In the genomic region with DNA sequence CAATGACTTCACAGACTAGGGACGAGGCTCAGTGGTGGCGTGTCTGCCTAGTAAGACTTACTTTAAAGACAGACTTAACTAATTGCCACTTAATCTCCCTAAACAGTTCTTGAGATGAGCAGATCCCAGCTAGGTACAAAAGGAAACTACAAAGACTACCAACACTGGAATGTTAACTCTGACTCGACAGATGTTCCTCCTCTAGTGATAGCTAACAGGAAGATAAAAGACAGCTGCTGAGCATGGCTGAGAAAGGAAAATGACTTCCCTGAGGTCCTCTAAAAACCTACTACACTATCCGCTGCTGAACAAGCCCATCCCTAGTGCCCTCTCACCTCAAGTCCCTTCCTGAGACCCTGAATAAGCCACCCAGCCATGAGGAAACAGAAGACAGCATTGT, we compare ENCODE assay signal across 25 mouse cellular contexts. TPM values are rescaled to one million over a fixed set of nuclear protein-coding genes. Genes with fewer than 3 reads are reported as not detected.
A peak's percentile ranks its signal among the peaks of the same experiment; 100 is the strongest.
DNase-seq lines count a peak whose midpoint lies in the region; ATAC-seq and TF ChIP-seq lines count a peak whose summit lies in the region.
"Had no signal": no experiment of that assay in that cellular context is flagged by ENCODE, and none has a peak within 500 bp of the region (broad histone marks: within the 10 kb centered on the region; RNA-seq: fewer than 3 reads in every experiment).

No protein-coding gene starts in this region.

- no peak for ATAC-seq in heart, embryonic 12.5 days (ENCODE audit: insufficient number of reproducible peaks, low FRiP score)
- no peak for ATAC-seq in limb, embryonic 14.5 days (ENCODE audit: low FRiP score, low read depth)
- no peak for ATAC-seq in stomach, embryonic 14.5 days (ENCODE audit: insufficient number of reproducible peaks, insufficient read depth, low FRiP score, low read depth)
- ATAC-seq in stomach, postnatal 0 days (ENCODE audit: low FRiP score, low TSS enrichment), result no peak
- ATAC-seq in stomach, embryonic 16.5 days (ENCODE audit: insufficient read depth, low FRiP score), result no peak
- no peak for ATAC-seq in midbrain, embryonic 14.5 days (ENCODE audit: low FRiP score, low TSS enrichment)

- no peaks in the 10 kb centered on the region for H3K9me3 ChIP-seq in heart, embryonic 12.5 days (replicated peaks)
- H3K9me3 ChIP-seq in limb, embryonic 14.5 days (ENCODE audit: control insufficient read depth, low read length), result no peaks in the 10 kb centered on the region
- no peaks in the 10 kb centered on the region for H3K9me3 ChIP-seq in limb, embryonic 10.5 days (replicated peaks)
- H3K9me3 ChIP-seq in stomach, embryonic 14.5 days (ENCODE audit: control insufficient read depth, low read depth, low read length), result no peaks in the 10 kb centered on the region
- no peaks in the 10 kb centered on the region for H3K9me3 ChIP-seq in stomach, postnatal 0 days (ENCODE audit: control insufficient read depth, low read length)
- H3K9me3 ChIP-seq in stomach, embryonic 16.5 days (replicated peaks; ENCODE audit: control insufficient read depth, low read length), result no peaks in the 10 kb centered on the region
- no peaks in the 10 kb centered on the region for H3K9me3 ChIP-seq in midbrain, embryonic 14.5 days (ENCODE audit: control insufficient read depth, low read length)
- H3K9me3 ChIP-seq: heart, embryonic 15.5 days; hindbrain, embryonic 10.5 days; liver, embryonic 15.5 days had no signal

- H3K4me3 ChIP-seq in heart, embryonic 12.5 days, result no peak overlapping the region
- H3K4me3 ChIP-seq in limb, embryonic 14.5 days (replicated peaks; ENCODE audit: low read length), result no peak overlapping the region
- no peak overlapping the region for H3K4me3 ChIP-seq in limb, embryonic 10.5 days
- H3K4me3 ChIP-seq in stomach, embryonic 14.5 days (ENCODE audit: low read depth, low read length), result no peak overlapping the region
- H3K4me3 ChIP-seq in stomach, postnatal 0 days (ENCODE audit: low read depth, low read length), result no peak overlapping the region
- H3K4me3 ChIP-seq in stomach, embryonic 16.5 days (replicated peaks; ENCODE audit: low read length), result no peak overlapping the region
- H3K4me3 ChIP-seq in midbrain, embryonic 14.5 days (replicated peaks; ENCODE audit: low read depth, low read length), result no peak overlapping the region
- H3K4me3 ChIP-seq: gastrocnemius, adult 2 months; heart, embryonic 15.5 days; hindbrain, embryonic 10.5 days; layer of hippocampus, adult 2 months; left cerebral cortex, adult 2 months; liver, embryonic 15.5 days had no signal

- H3K36me3 ChIP-seq in heart, embryonic 12.5 days, result peaks cover 29% of the 10 kb centered on the region
- H3K36me3 ChIP-seq in limb, embryonic 14.5 days (ENCODE audit: control insufficient read depth, insufficient read depth, low read length), result peaks cover 25% of the 10 kb centered on the region
- H3K36me3 ChIP-seq in limb, embryonic 10.5 days, result peaks cover 46% of the 10 kb centered on the region
- H3K36me3 ChIP-seq in stomach, embryonic 14.5 days (ENCODE audit: control insufficient read depth, insufficient read depth, low read length), result peaks cover 11% of the 10 kb centered on the region; the same call in 1 of the 2 replicates
- 0 out of 2 replicates have a peak, but pooled peaks cover 7% of the 10 kb centered on the region for H3K36me3 ChIP-seq in stomach, postnatal 0 days (ENCODE audit: control insufficient read depth, insufficient read depth, low read length)
- 0 out of 2 replicates have a peak, but pooled peaks cover 3% of the 10 kb centered on the region for H3K36me3 ChIP-seq in stomach, embryonic 16.5 days (ENCODE audit: control insufficient read depth, insufficient read depth, low read length)
- peaks cover 14% of the 10 kb centered on the region; the same call in 1 of the 2 replicates for H3K36me3 ChIP-seq in midbrain, embryonic 14.5 days (ENCODE audit: control insufficient read depth, insufficient read depth, low read length)

- H3K4me2 ChIP-seq in heart, embryonic 12.5 days, result no peak overlapping the region
- H3K4me2 ChIP-seq in limb, embryonic 14.5 days (replicated peaks; ENCODE audit: low read depth, low read length, severe bottlenecking), result no peak overlapping the region
- no peak overlapping the region for H3K4me2 ChIP-seq in stomach, embryonic 14.5 days (replicated peaks; ENCODE audit: low read depth, low read length)
- H3K4me2 ChIP-seq in stomach, postnatal 0 days (replicated peaks; ENCODE audit: low read depth), result no peak overlapping the region
- 0 out of 2 replicates have a peak overlapping the region, but pooled peaks have one; percentile 16 for H3K4me2 ChIP-seq in stomach, embryonic 16.5 days (ENCODE audit: low read depth, low read length)
- H3K4me2 ChIP-seq in midbrain, embryonic 14.5 days (ENCODE audit: low read length), result no peak overlapping the region
- H3K4me2 ChIP-seq: heart, embryonic 15.5 days; liver, embryonic 15.5 days had no signal

- H3K4me1 ChIP-seq in heart, embryonic 12.5 days (replicated peaks), result peaks cover 43% of the 10 kb centered on the region
- H3K4me1 ChIP-seq in limb, embryonic 14.5 days (ENCODE audit: control insufficient read depth, insufficient read depth, low read length), result peaks cover 15% of the 10 kb centered on the region
- peaks cover 22% of the 10 kb centered on the region for H3K4me1 ChIP-seq in limb, embryonic 10.5 days
- peaks cover 37% of the 10 kb centered on the region for H3K4me1 ChIP-seq in stomach, embryonic 14.5 days (ENCODE audit: control insufficient read depth, insufficient read depth, low read length)
- peaks cover 2% of the 10 kb centered on the region; the same call in 1 of the 2 replicates for H3K4me1 ChIP-seq in stomach, postnatal 0 days (replicated peaks; ENCODE audit: control insufficient read depth, insufficient read depth)
- H3K4me1 ChIP-seq in stomach, embryonic 16.5 days (ENCODE audit: control insufficient read depth, insufficient read depth, low read length), result peaks cover 30% of the 10 kb centered on the region
- peaks cover 27% of the 10 kb centered on the region for H3K4me1 ChIP-seq in midbrain, embryonic 14.5 days (ENCODE audit: control insufficient read depth, insufficient read depth, low read length)

- TF ChIP-seq EP300 in stomach, postnatal 0 days (optimal IDR thresholded peaks at IDR 0.05), result no peak

- DNase-seq in heart, adult 18-20 months, result no peak
- DNase-seq in limb, embryonic 14.5 days (ENCODE audit: low spot score), result no peak
- DNase-seq in limb, embryonic 10.5 days (ENCODE audit: low spot score), result no peak
- no peak for DNase-seq in stomach, postnatal 0 days (ENCODE audit: low spot score)
- DNase-seq in midbrain, embryonic 14.5 days, result no peak
- DNase-seq: adrenal gland, postnatal 10 days; cerebellum, adult 11-12 months; cerebellum, postnatal 36 days; gastrocnemius, adult 2 months; kidney, adult 8-10 months had no signal

- no peak overlapping the region for H3K27ac ChIP-seq in heart, embryonic 12.5 days (ENCODE audit: poor library complexity, severe bottlenecking)
- no peak overlapping the region for H3K27ac ChIP-seq in limb, embryonic 14.5 days (replicated peaks; ENCODE audit: low read depth, low read length)
- no peak overlapping the region for H3K27ac ChIP-seq in limb, embryonic 10.5 days
- H3K27ac ChIP-seq in stomach, embryonic 14.5 days (ENCODE audit: low read length), result 0 out of 2 replicates have a peak overlapping the region, but pooled peaks have one; percentile 27
- H3K27ac ChIP-seq in stomach, postnatal 0 days (replicated peaks), result no peak overlapping the region
- H3K27ac ChIP-seq in stomach, embryonic 16.5 days (ENCODE audit: low read length), result no peak overlapping the region; the same call in 1 of the 2 replicates
- no peak overlapping the region for H3K27ac ChIP-seq in midbrain, embryonic 14.5 days (replicated peaks; ENCODE audit: low read depth, low read length)
- H3K27ac ChIP-seq: gastrocnemius, adult 2 months; heart, embryonic 15.5 days; hindbrain, embryonic 10.5 days; layer of hippocampus, adult 2 months; left cerebral cortex, adult 2 months; liver, embryonic 15.5 days had no signal

- no peak for TF ChIP-seq POLR2A in limb, embryonic 14.5 days (IDR thresholded peaks at IDR 0.05; ENCODE audit: borderline replicate concordance, extremely low read depth, insufficient read depth, insufficient read length)

- H3K9ac ChIP-seq in heart, embryonic 12.5 days, result 0 out of 2 replicates have a peak overlapping the region, but pooled peaks have one; percentile 30
- peak overlapping the region; percentile 18; the same call in 1 of the 2 replicates for H3K9ac ChIP-seq in limb, embryonic 14.5 days (ENCODE audit: low read depth, low read length, severe bottlenecking)
- no peak overlapping the region for H3K9ac ChIP-seq in stomach, embryonic 14.5 days (replicated peaks; ENCODE audit: low read depth, low read length)
- H3K9ac ChIP-seq in stomach, postnatal 0 days (ENCODE audit: low read length), result no peak overlapping the region
- no peak overlapping the region for H3K9ac ChIP-seq in stomach, embryonic 16.5 days (ENCODE audit: low read length)
- no peak overlapping the region for H3K9ac ChIP-seq in midbrain, embryonic 14.5 days (replicated peaks; ENCODE audit: low read length)
- H3K9ac ChIP-seq: heart, embryonic 15.5 days; liver, embryonic 15.5 days had no signal

- TF ChIP-seq CTCF in stomach, postnatal 0 days (IDR thresholded peaks at IDR 0.05; ENCODE audit: low read depth), result no peak

- H3K27me3 ChIP-seq in heart, embryonic 12.5 days (replicated peaks), result no peaks in the 10 kb centered on the region
- H3K27me3 ChIP-seq in limb, embryonic 14.5 days (ENCODE audit: control insufficient read depth, insufficient read depth, low read length), result no peaks in the 10 kb centered on the region
- no peaks in the 10 kb centered on the region for H3K27me3 ChIP-seq in limb, embryonic 10.5 days (ENCODE audit: low read depth, poor library complexity, severe bottlenecking)
- H3K27me3 ChIP-seq in stomach, embryonic 14.5 days (ENCODE audit: control insufficient read depth, insufficient read depth, low read length), result no peaks in the 10 kb centered on the region
- H3K27me3 ChIP-seq in stomach, postnatal 0 days (ENCODE audit: control insufficient read depth, insufficient read depth, low read length), result no peaks in the 10 kb centered on the region
- no peaks in the 10 kb centered on the region for H3K27me3 ChIP-seq in stomach, embryonic 16.5 days (ENCODE audit: control insufficient read depth, insufficient read depth, low read length)
- H3K27me3 ChIP-seq in midbrain, embryonic 14.5 days (ENCODE audit: control insufficient read depth, insufficient read depth, low read length), result no peaks in the 10 kb centered on the region
- H3K27me3 ChIP-seq: heart, embryonic 15.5 days; liver, embryonic 15.5 days had no signal

- WGBS in heart, embryonic 12.5 days, result 63% methylated on average over 4 of the region's 4 CpGs
- 54% methylated on average over 4 of the region's 4 CpGs for WGBS in limb, embryonic 14.5 days
- 37% methylated on average over 4 of the region's 4 CpGs for WGBS in limb, embryonic 10.5 days
- whole genome bisulfite sequencing in stomach, embryonic 14.5 days, result 43% methylated on average over 4 of the region's 4 CpGs
- 35% methylated on average over 4 of the region's 4 CpGs for WGBS in stomach, postnatal 0 days
- 49% methylated on average over 4 of the region's 4 CpGs for WGBS in stomach, embryonic 16.5 days
- WGBS in midbrain, embryonic 14.5 days, result 90% methylated on average over 4 of the region's 4 CpGs

RNA-seq across cellular contexts. Expression of gene Dad1, which starts 3.8 kb away (rescaled TPM):
- 365 and 374 TPM in 2 replicates for polyA plus RNA-seq in heart, embryonic 12.5 days (2016; fragmentation: Nextera tagmentation; extraction: Ambion mirVana)
- 100 to 1,000 TPM; 107 to 112 TPM for total RNA-seq in heart, adult 18-20 months (2021)
- polyA plus RNA-seq in limb, embryonic 14.5 days (2012; rRNA removed), result 248 and 505 TPM in 2 replicates
- 404 and 419 TPM in 2 replicates for polyA plus RNA-seq in limb, embryonic 14.5 days (2014; fragmentation: Nextera tagmentation; extraction: Ambion mirVana)
- polyA plus RNA-seq in limb, embryonic 10.5 days (2016; fragmentation: Nextera tagmentation; extraction: Ambion mirVana), result 234 and 239 TPM in 2 replicates
- polyA plus RNA-seq in stomach, embryonic 14.5 days (2014; fragmentation: Nextera tagmentation; extraction: Ambion mirVana), result 400 and 406 TPM in 2 replicates
- 397 and 433 TPM in 2 replicates for polyA plus RNA-seq in stomach, postnatal 0 days (2015; fragmentation: Nextera tagmentation; extraction: Ambion mirVana)
- 391 and 448 TPM in 2 replicates for polyA plus RNA-seq in stomach, embryonic 16.5 days (2015; fragmentation: Nextera tagmentation; extraction: Ambion mirVana)
- 338 and 385 TPM in 2 replicates for polyA plus RNA-seq in midbrain, embryonic 14.5 days (2014; fragmentation: Nextera tagmentation; extraction: Ambion mirVana)

RNA-seq across cellular contexts. Expression of gene Abhd4, which starts 3.9 kb away (rescaled TPM):
- polyA plus RNA-seq in heart, embryonic 12.5 days (2016; fragmentation: Nextera tagmentation; extraction: Ambion mirVana), result 87.6 and 90.2 TPM in 2 replicates
- 10 to 100 TPM; 38.2 to 43.4 TPM for total RNA-seq in heart, adult 18-20 months (2021)
- polyA plus RNA-seq in limb, embryonic 14.5 days (2012; rRNA removed), result 27.7 and 31.9 TPM in 2 replicates
- polyA plus RNA-seq in limb, embryonic 14.5 days (2014; fragmentation: Nextera tagmentation; extraction: Ambion mirVana), result 58.4 and 58.7 TPM in 2 replicates
- polyA plus RNA-seq in limb, embryonic 10.5 days (2016; fragmentation: Nextera tagmentation; extraction: Ambion mirVana), result 32.2 and 37.7 TPM in 2 replicates
- polyA plus RNA-seq in stomach, embryonic 14.5 days (2014; fragmentation: Nextera tagmentation; extraction: Ambion mirVana), result 52.2 and 54.3 TPM in 2 replicates
- polyA plus RNA-seq in stomach, postnatal 0 days (2015; fragmentation: Nextera tagmentation; extraction: Ambion mirVana), result 40.2 and 45.7 TPM in 2 replicates
- 51.7 and 57.0 TPM in 2 replicates for polyA plus RNA-seq in stomach, embryonic 16.5 days (2015; fragmentation: Nextera tagmentation; extraction: Ambion mirVana)
- 46.6 and 48.0 TPM in 2 replicates for polyA plus RNA-seq in midbrain, embryonic 14.5 days (2014; fragmentation: Nextera tagmentation; extraction: Ambion mirVana)

RNA-seq across cellular contexts. Expression of gene Olfr49, which starts 34.6 kb away (rescaled TPM):
- not detected in 2 replicates for polyA plus RNA-seq in heart, embryonic 12.5 days (2016; fragmentation: Nextera tagmentation; extraction: Ambion mirVana)
- total RNA-seq in heart, adult 18-20 months (2021), result not detected
- not detected in 2 replicates for polyA plus RNA-seq in limb, embryonic 14.5 days (2012; rRNA removed)
- polyA plus RNA-seq in limb, embryonic 14.5 days (2014; fragmentation: Nextera tagmentation; extraction: Ambion mirVana), result not detected in 2 replicates
- not detected in 2 replicates for polyA plus RNA-seq in limb, embryonic 10.5 days (2016; fragmentation: Nextera tagmentation; extraction: Ambion mirVana)
- not detected in 2 replicates for polyA plus RNA-seq in stomach, embryonic 14.5 days (2014; fragmentation: Nextera tagmentation; extraction: Ambion mirVana)
- 0.02 and 0.16 TPM in 2 replicates for polyA plus RNA-seq in stomach, postnatal 0 days (2015; fragmentation: Nextera tagmentation; extraction: Ambion mirVana)
- not detected in 2 replicates for polyA plus RNA-seq in stomach, embryonic 16.5 days (2015; fragmentation: Nextera tagmentation; extraction: Ambion mirVana)
- polyA plus RNA-seq in midbrain, embryonic 14.5 days (2014; fragmentation: Nextera tagmentation; extraction: Ambion mirVana), result not detected in 2 replicates
- total RNA-seq: adrenal gland, postnatal 10 days; gastrocnemius, adult 2 months; granulocyte monocyte progenitor cell, adult 5-6 weeks; layer of hippocampus, adult 2 months; left cerebral cortex, adult 2 months; megakaryocyte progenitor cell, adult 5-6 weeks; midbrain, postnatal 0 days had no signal
- polyA plus RNA-seq: brain, embryonic 14.5 days; hindbrain, embryonic 10.5 days; limb, embryonic 11.5 days; liver, embryonic 15.5 days; midbrain, postnatal 0 days; neural tube, embryonic 11.5 days; thymus, postnatal 0 days had no signal

Comparison
In these comparisons a context has a peak if more than half of its experiments do, and no peak if none do; other contexts are left out.
1. H3K9ac ChIP-seq: peak in heart, embryonic 12.5 days (single experiment) and limb, embryonic 14.5 days (single experiment); none in stomach, embryonic 14.5 days (single experiment), stomach, postnatal 0 days (single experiment), stomach, embryonic 16.5 days (single experiment) and midbrain, embryonic 14.5 days (single experiment).